Mouse (Mus musculus): ENCODE measurements at regions not wholly inside any gene's neighbourhood (a gene's known extent, or its start where the extent isn't known, plus 50 kb on each side); places are given as distances from the start of the nearest gene placed in this dataset.

DNA sequence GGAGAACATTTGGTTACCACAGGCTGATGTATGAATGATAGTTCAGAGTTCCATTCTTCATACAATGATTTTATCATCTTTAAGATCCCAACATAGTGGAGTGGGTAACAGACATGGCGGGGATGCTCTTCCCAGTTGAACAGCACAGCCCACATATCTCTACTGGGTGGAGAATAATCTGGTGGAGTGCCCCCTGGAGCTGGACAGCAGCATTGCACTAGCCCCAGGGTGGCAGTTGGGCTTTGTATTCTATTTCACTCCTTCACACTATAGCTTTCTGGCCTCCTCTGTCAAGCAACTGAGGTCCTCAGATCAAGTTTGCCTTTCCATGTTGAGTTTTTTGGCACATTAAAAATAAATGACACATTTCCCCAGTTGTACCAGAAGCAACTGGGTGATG lies 569.4 kb upstream of the Mki67 start:
- no peak for DNase-seq

DNA sequence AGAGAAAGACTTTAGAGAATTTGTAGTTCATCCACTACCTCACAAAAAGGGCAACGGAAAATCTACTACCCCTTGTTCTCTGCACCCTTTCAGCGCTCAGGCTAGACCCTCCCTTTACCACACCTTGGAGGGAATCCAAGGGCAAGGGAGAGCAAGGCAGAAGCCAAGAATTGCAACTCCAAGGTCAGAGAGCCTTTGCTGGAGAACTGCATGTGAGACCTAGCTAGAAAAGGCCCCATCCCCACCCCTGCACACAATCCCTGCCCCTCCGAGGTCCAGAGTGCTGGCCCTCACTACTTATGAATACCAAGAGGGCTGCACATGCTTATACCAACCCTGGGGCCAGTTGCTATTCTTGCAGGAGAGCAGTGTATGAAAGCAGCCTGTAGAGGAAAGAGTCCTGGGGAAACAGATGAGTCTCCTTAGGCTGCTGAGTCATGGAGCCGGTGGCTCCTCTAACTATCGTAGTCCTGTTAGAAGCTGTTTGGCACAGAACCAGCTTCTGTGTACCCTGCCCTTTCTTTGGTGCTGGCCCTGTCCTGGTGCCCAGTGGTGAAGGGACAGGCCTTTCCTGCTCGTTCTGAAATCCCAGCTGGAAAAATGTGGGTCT lies 577.5 kb upstream of the Mki67 start:
- DNase-seq, result no peak

DNA sequence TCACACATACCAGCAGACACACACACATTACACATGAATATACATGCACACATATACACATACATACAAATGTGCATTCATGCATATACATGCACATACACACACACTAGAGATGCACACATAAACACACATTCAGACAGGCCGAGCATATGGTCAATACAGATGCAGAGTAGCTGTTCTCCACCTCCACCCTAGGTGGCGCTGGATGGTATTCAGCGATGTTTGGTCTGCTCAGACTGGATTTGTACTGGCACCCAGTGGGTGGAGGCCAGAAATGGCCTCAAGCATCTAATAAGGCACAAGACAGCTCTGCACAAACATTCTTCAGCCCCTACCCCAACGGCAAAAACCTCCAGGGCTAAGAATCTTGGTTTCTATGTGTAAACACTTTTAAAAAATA lies 578.3 kb upstream of the Mki67 start:
- DNase-seq, result no peak

DNA sequence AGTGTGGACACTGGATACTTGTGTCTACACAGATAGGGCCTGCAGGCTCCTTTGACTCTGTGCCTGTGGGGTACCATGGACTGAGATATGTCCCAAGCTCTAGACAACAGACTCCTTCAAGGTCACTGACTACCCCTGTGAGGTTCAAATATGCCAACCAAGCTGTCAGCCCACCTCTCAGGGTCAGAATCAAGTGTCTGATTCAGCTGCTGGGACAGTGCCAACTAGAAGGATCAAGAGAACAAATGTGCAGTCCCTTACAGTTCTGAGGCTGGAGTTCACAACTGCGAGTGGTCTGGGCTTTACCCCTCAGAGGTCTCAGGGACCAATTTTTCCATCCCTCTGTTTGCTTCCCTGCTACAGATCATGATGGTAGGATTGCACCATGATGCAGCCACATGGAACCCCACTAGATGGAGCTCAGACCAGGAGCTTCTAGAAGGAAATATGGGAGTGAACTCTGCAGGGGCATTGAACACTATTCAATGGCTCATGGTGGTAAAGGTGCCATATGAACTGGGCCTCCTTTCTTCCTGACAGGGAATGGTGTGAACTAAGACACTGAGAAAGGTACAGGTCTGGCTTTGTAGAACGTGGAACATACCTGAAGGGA lies 581.8 kb upstream of the Mki67 start:
- no peak for DNase-seq

DNA sequence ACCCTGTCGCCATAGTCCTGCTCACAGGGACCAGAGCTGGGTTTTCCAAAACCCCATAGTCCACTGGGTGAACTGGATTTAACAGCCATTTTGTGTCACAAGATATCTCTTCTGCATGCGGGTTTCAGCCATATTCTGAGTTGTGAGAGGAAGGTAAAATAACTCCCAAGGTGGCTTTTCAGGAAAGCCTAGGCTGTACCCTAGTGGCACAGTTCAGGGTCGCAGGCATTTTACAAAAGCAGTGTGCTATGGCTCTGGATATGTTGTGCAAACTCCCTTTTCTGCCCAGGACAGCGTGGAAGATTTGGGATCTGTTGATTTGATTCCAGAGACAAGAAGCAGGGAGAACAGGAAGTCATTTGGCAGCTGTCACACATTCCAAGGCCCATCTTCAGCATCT lies 588.3 kb upstream of the Mgmt start:
- DNase-seq, result no peak

DNA sequence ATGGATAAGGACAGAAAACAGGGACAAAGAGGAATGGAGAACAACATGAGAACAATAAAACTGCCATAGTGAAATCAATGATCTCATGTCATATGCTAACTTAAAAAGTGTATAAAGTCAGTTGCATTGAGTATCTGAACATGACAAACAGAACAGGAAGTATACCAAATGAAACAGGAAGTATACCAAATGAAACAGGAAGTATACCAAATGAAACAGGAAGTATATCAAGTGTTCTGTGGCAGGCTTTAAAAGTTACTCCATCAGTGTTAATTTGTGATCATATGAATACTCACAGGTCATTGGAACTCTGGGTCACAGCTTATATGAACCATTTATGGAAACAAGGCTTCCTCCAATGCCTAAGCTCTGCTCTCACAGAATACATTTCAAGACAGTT lies 585.6 kb upstream of the Mgmt start:
- no peak for DNase-seq

DNA sequence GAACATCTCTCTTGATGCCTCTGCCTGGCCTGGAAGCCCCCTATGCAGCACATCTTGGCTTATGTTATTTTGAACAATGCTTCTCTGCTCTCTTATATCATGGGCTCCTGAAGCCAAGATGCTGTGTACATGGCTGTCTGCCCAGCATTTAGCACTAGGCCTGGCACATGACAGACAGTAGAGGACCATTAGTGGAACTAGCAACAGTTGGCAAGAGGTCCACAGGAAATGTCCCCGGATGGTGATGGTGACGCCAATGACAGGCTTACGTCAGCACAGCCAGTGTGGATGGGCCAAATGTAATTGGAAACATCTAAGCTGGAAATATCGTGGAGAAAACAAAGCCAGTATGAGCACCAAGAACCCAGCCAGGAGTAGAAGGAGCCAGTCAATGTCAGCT lies 567.1 kb upstream of the Mgmt start:
- no peak for DNase-seq

DNA sequence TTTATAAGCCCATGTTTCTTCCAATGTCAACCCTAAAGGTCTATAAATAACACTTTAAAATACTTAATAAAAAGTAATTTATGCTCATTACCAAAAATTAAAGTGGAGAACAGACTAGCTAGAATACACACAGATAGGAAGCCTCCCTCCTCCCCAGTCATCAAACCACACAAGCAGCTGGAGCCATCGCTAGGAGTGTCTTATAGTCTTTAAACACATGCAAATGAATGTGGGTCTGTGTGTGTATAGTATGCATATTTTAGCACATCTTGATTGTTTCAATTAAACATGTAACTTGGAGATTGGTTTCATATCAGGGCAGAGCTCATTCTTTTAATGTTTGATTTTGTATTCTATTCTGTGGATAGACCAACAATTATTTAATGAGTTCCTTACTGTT lies 564.0 kb upstream of the Mgmt start:
- DNase-seq, result no peak

DNA sequence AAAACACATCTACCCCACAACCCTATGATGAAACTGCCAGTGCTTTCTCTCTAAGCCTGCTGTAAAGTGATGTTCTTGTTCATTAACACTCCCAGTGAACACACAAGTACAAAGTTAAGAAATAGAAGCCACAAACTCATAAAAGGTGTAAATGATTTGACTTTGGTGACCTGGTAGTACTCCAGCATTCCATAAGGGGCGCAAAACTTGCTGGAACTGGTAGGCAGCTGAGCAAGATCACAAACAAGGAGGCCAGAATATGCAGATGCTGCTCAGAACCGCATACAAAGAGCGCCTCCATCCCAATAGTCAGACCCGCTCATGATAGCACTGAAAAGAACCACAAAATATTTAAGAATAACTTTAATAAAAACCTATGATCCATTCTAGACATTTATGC lies 561.6 kb upstream of the Mgmt start:
- DNase-seq, result no peak

DNA sequence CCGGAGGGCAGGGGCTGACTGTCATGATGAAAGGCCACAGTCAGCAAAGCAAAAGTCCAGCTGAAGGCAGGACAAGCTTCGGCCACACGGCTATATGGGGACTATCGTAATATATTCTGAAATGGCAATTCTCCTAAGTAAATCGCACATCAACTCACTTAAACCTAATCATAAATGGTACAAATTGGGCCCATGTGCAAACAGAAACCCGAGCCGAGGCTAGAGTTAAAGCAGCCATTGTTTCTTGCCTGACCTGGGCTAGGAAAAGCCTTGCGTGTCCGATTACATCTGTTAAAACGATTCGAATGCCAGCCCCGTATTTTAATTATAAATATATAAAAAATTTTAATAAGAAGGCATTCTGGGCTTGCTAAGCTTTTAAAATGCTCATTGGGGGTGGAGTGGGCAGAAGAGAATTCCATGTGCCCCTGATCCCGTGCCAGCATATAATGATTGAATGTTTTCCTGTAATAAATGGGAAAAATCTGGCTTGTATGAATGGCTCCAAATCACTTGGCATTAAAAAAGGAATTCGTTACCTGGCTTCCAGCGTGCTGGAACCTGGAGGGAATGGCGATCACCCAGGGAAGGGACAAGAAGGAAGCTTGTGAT lies 552.7 kb upstream of the Mgmt start:
- peak; percentile 29 for DNase-seq

DNA sequence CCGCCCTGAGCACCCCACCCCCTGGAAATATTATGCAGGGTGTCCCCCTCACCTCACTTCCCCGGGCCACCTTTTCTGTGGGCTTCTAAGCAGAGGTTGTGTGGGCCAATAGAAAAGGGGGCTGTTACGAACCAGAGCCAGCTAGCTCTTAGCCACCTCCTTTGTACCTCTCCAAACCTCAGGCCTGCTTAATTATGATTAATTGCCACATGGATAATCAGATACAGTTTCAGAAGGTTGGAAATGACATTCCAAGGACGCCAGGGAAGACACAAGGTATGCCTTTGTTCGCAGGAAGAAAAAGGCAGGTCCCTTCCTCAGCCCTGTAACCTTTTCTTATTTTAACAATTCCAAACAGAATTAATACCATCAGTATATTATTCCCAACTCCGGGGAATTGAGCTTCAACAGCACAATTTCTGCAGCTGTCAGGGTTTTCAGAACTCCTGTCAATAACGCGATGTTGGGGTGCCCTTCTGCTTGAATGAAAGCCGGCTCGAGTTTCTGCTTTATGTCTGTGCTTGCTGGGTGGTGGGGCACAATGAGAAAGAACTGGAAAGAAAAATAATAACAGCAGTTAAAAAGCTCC lies 552.1 kb upstream of the Mgmt start:
- no peak for DNase-seq

DNA sequence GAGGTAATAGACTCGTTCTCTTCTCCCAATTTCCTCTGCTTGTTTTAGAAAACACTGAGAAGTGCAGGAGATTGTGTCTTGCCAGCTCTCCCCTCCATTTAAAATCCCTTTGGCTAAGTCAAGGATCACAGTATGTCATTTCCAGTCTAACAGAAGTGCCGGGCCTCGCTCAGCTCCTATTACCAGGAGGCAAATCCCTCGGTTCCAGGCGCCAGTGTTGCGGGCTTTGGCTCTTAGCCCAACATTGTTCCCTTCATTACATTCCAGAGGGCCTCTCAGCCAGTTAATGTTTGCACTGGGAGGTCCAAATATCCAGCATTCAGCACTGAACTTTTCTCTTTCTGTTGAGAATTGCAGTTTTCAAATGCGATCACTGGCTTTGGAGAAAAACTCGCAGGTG lies 551.6 kb upstream of the Mgmt start:
- DNase-seq, result peak; percentile 6

DNA sequence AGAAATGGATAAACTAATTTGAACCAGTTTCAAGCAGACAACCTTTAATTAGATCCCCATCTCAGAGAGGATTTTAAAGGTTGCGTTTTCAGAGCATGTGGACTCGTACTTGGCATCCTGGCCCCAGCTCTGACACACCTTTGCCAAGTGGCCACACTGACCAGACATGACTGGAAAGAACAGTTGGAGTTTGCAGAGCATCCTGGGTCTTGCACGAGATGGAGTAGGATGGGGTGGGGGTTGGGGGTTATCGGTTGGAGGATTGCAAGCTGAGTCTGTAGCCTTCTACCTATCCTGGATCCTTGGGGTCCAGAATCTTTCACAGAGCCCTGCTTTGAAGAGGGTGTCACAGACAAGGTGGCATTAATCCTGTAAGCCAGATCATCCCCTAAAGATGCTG lies 550.9 kb upstream of the Mgmt start:
- DNase-seq, result no peak

DNA sequence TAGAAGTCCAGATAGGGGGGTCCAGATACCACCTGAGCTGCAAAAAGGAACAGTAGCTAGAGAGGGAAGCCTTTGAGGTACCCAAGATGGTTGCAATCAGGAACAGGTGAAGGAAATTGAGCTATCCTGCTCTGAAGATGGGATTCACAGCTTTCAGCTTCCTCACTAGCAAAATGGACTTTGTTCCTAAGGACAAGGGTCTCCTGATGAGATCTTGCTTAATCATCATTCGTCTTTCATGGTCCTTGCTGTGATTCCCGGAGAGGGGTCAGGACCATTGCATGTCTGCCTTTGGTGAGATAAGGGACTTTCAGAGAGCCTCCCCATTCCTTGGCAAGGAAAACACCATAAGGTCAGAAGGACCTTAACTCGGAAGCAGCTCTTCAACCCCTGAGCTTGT lies 549.4 kb upstream of the Mgmt start:
- DNase-seq, result no peak

DNA sequence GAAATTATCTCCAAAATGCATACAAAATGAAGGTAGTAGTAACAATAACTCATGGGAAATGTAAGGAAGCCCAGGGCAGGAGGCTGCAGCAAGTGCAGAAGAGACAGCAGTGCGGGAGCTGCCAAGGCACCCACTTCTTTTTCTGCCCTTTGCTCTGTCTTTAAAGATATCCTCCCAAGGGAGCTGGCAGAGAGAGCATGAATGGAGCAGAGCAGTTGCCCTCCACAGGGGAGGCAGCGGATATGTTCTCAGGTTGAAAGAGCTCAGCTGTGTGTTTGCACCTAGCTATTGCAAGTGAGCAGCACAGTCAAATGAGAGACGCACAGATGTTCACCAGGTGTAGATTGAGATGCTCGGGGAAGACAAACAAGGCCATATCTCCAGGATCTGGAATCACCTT lies 547.9 kb upstream of the Mgmt start:
- no peak for DNase-seq

DNA sequence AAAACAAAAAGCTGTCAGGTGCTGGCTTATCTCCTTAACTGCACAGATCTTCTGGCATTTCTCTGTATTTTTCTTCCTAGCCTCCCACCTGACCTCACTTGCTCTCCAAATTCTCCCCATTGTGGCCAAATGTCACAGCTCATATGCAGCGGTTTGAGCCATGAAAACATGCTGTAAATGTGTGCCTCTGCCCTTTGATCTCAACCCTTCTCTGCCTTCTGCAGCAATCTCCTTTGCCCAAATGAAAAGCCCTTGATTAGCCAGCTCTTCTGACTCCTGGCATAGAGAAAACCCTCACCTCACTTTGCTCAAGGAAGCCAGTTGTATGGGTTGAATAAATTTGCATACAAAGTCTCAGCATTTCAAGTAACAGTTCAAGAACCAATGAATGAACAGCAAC lies 546.1 kb upstream of the Mgmt start:
- no peak for DNase-seq

DNA sequence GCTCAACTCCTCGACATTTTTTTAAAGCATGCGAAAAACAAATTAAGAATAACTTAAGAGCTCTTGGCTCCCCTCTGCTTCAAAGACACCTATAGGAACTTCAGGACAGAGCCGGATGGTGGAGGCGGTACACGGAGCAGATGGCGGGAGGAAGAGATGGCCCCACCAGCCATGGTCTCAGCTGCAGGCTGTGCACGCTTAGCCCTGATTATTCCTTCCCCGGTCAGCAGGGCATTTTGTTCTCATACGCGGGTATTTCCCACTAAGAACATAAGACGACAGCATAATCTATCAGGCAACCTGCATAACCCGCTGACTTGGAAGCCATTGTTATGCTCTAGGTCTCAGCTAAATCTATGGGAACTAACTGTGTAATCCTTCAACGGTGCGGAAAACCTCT lies 544.8 kb upstream of the Mgmt start:
- no peak for DNase-seq

DNA sequence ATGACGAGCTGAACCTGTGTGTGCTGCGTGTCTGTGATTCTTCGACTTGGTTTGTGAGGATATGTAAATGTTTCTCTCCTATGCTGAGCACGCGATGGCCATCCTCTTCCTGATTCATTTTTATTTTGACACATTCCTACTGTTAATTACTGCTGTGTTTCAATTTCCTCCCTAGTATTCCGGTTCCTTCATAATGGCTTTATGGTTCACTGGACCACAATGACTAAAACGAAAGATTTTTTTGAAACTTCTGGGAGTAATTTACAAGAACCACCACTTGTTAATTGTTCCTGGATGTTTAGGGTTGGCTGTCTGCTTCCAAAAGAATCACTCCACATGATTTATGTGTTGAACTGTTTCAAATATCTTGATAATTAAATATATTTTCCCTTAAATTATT lies 537.4 kb upstream of the Mgmt start:
- DNase-seq, result no peak

DNA sequence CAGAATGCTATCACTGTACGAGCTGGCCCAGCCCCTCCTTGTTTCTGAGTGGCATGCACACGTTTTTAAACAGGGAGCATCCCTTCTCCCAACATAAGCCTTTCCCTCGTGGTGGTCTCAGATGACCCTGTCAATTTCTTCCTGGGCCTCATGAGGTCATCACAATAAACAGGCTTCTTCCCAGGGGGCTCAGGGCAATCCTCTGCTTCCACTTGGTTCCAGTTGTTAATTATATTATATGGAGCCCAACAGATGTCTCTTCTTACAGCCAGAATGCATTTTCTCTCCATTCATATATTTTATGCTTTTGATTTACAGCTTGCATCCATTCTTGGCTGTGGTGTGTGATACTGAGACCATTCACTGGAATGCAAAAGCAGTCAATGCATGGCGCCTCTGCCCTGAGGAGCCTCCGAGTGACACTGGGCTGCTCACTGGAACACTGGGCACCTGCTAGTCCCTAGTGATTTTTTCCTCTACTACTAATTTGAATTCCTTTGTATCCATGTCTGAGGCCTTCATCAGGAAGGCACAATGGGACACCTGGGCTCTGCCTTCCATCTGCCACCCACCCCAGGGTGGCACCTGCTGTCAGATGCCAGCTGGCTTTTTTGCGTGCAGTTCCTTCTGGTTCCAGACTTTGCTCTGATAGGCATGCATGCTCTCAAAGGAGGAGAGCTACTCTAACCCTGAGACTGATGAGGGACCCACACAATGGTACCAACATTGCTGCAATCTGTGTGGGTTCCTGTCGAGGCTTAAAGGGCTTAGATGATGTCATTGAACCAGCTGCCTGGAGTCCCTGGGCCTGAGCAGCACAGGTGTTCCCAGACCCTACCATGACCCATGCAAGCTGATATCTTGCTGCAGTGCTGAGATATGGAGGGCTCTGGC lies 528.8 kb upstream of the Mgmt start:
- no peak for DNase-seq

DNA sequence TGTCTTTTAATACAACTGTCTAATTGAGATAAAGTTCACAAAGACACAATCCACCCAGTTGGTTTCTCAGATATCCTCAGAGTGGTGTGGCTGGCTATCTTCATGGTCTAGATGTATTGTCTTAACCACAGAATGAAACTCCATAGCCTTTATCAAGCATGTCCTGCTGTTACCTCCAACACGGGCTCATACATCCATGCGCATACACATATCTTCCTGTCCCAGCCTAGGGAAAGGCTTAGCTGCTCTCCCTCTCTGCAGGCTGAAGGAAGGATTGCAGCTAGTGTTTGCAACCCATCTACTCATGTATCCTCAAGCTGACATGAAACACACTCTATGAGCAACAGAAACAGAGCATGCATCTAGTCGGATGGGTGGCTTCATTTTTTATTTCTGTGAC lies 517.2 kb upstream of the Mgmt start:
- no peak for DNase-seq

DNA sequence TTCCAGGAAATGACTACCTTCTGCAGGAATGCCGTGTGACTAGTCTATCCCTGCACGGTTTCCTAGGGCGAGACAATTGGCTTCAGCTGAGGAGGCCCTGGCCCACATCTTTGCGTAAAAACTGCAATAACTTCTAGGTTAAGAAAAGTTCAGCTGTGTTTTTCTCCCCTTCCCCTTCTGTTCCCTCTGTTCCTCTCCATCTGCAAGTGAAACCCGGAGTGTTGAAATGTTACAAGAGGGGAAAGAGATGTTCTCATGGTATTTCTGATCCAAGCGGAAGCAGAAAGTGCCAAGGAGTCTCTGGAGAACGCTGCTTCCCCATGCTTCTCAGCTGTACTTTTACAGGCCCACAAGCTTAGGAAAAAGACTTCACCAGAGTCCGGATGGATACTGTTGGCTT lies 516.7 kb upstream of the Mgmt start:
- no peak for DNase-seq

DNA sequence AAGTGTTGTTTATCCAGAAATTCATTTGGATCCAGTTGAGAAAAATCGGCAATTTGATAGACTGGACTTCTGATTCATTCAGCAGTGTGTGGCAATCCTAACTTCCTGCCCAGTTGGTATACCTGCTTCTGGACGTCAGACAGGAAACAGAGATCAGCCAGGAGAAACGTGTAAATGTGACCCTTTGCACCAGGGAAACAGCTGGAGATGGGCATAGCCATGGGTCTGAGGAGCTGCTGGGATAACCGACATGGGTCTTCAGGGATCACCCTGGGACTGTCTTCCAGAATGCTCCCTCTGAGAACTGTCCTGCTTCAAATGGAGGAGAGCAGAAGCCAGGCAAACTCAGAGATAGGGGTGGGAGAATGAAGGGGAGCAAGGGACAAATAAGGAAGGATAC lies 516.1 kb upstream of the Mgmt start:
- DNase-seq, result no peak

DNA sequence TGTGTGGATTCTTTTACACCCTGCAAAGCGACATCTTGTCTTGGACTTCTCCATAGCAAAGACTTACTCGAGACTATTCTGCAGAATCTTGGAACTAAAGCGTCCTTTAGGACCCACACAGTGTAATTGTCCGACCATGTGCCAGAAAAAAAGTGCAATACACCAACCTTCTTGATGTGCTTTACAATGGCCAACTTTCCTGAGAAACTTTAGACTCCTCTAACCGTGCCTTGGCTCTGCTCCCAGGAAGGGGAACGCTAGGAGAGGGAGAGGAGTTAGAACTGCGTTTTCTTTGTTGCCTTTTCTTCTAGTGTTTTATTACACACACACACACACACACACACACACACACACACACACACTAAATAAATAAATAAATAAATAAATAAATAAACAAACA lies 515.1 kb upstream of the Mgmt start:
- no peak for DNase-seq

DNA sequence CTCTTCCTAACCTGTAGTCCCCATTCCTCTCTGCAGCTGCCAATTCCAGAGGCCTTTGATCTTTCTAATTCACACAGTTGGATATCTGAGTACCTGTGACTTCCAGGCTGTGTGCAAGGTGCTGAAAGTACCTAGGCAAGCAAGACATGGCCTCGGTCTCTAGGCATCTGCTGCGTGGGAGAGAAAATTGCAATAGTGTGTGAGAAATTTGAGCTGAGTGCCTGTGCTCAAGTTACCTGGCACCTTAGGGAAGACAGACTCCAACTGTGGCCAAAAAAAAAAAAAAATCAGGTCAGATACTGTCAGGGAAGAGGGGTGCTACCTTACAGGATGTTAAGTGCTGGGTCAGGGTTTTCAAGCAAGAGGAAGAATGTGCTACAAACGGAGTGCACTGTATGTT lies 514.7 kb upstream of the Mgmt start:
- no peak for DNase-seq

Data from layer of hippocampus, adult 9-11 months (tissue).